Mouse (Mus musculus) embryonic fibroblast, embryonic 13.5 days (primary cell): ENCODE results near the gene Prokr1. TPM values are rescaled to one million over a fixed set of nuclear protein-coding genes. Genes with fewer than 3 reads are reported as not detected.
"Not testable (repeated sequence)": the region's sequence is repeated elsewhere in the genome, so short reads cannot be mapped to it uniquely, and the experiment has no call there.

Source experiments
- H3K27ac ChIP-seq: 2 replicates; pipeline ENCODE4 v1.5.1; 2012; ENCODE audit warnings: low read length, control low read depth, inconsistent platforms; ENCODE audit not compliant: insufficient read depth
- H3K4me1 ChIP-seq: 2 replicates; pipeline ENCODE4 v1.6.1; 2011; ENCODE audit warnings: low read length; ENCODE audit not compliant: control insufficient read depth, insufficient read depth
- H3K4me3 ChIP-seq: 2 replicates; pipeline ENCODE4 v1.5.1; 2011; ENCODE audit warnings: mild to moderate bottlenecking, control low read depth, low read length; ENCODE audit not compliant: insufficient read depth
- CTCF ChIP-seq: IDR thresholded peaks from 2 replicates; pipeline ENCODE4 v1.5.1; 2011; ENCODE audit warnings: mild to moderate bottlenecking, control low read depth, low read length, moderate library complexity, borderline replicate concordance; ENCODE audit not compliant: insufficient read depth
- POLR2A ChIP-seq: IDR thresholded peaks from 2 replicates; pipeline ENCODE4 v1.6.1; 2011; ENCODE audit warnings: low read depth, mild to moderate bottlenecking, control low read depth, low read length, moderate library complexity
- polyA plus RNA-seq: library from polyadenylated mRNA; stranded (reverse); fragments of >200 nt; gene quantifications from 2 replicates; pipeline ENCODE4 v1.2.4, GENCODE M21; 2011; ENCODE audit warnings: low read depth; ENCODE audit not compliant: missing spikeins, insufficient read length

Gene Prokr1
- 0.47 and 3.3 TPM in 2 replicates for polyA plus RNA-seq

GRCm38 (mm10) chr6:87590394-87591281 lies at the start of gene Prokr1:
Gene Prokr1, minus strand, starts transcription at chr6:87590743.
- Histone ChIP-seq H3K27ac (no peak within 1 kb of the TSS), H3K4me3 (peak within 1 kb of the TSS; percentile 46), H3K4me1 (no peaks in the 10 kb centered on the region)
- TF ChIP-seq POLR2A (no peak), CTCF (no peak)

- H3K27ac ChIP-seq: no peak overlapping the region
- no peaks in the 10 kb centered on the region for H3K4me1 ChIP-seq
- no peak overlapping the region for H3K4me3 ChIP-seq
- TF ChIP-seq CTCF (no peak), POLR2A (no peak)
Measured at GRCm38 (mm10) chr6:87638134-87638660, 47.7 kb upstream of the Prokr1 start.

- Histone ChIP-seq H3K4me3 (no peak overlapping the region), H3K27ac (no peak overlapping the region), H3K4me1 (no peaks in the 10 kb centered on the region)
- TF ChIP-seq CTCF (no peak), POLR2A (no peak)
Measured at GRCm38 (mm10) chr6:87632176-87632575, 41.6 kb upstream of the Prokr1 start.

GRCm38 (mm10) chr6:87628936-87629335 lies 38.4 kb upstream of the Prokr1 start:
- not testable (repeated sequence) for H3K27ac ChIP-seq, H3K4me3 ChIP-seq, H3K4me1 ChIP-seq

GRCm38 (mm10) chr6:87623151-87623550 lies 32.6 kb upstream of the Prokr1 start:
- H3K4me1 ChIP-seq: 0 out of 2 replicates have a peak, but pooled peaks cover 3% of the 10 kb centered on the region
- TF ChIP-seq CTCF (no peak), POLR2A (no peak)
- no peak overlapping the region for H3K4me3 ChIP-seq
- H3K27ac ChIP-seq: no peak overlapping the region

- Histone ChIP-seq H3K4me1 (0 out of 2 replicates have a peak, but pooled peaks cover 3% of the 10 kb centered on the region), H3K27ac (no peak overlapping the region), H3K4me3 (no peak overlapping the region)
- no peak for TF ChIP-seq CTCF
- TF ChIP-seq POLR2A: no peak
Measured at GRCm38 (mm10) chr6:87621281-87621680, 30.7 kb upstream of the Prokr1 start.

- no peak for TF ChIP-seq POLR2A
- TF ChIP-seq CTCF: no peak
- Histone ChIP-seq H3K4me1 (0 out of 2 replicates have a peak, but pooled peaks cover 3% of the 10 kb centered on the region), H3K27ac (no peak overlapping the region), H3K4me3 (no peak overlapping the region)
Measured at GRCm38 (mm10) chr6:87618021-87618420, 27.5 kb upstream of the Prokr1 start.

- H3K4me3 ChIP-seq: no peak overlapping the region
- TF ChIP-seq POLR2A (no peak), CTCF (no peak)
- no peaks in the 10 kb centered on the region for H3K4me1 ChIP-seq
- no peak overlapping the region for H3K27ac ChIP-seq
Measured at GRCm38 (mm10) chr6:87615696-87616083, 25.1 kb upstream of the Prokr1 start.

GRCm38 (mm10) chr6:87614794-87615695 lies 24.5 kb upstream of the Prokr1 start:
- Histone ChIP-seq H3K4me3 (no peak overlapping the region), H3K4me1 (no peaks in the 10 kb centered on the region), H3K27ac (no peak overlapping the region)
- no peak for TF ChIP-seq POLR2A
- 0 out of 2 replicates have a peak, but pooled peaks have one; percentile 1 for TF ChIP-seq CTCF
